Mouse (Mus musculus) CD4-positive helper T cell, adult 2 months (primary cell): ENCODE data around the gene Thap12.

ENCODE experiments used
- DNase-seq: peaks from one replicate; pipeline ENCODE4 v3.0.0-alpha.2; 2012; ENCODE audit warnings: low read depth, missing footprints, low spot score

The Thap12 gene

DNA sequence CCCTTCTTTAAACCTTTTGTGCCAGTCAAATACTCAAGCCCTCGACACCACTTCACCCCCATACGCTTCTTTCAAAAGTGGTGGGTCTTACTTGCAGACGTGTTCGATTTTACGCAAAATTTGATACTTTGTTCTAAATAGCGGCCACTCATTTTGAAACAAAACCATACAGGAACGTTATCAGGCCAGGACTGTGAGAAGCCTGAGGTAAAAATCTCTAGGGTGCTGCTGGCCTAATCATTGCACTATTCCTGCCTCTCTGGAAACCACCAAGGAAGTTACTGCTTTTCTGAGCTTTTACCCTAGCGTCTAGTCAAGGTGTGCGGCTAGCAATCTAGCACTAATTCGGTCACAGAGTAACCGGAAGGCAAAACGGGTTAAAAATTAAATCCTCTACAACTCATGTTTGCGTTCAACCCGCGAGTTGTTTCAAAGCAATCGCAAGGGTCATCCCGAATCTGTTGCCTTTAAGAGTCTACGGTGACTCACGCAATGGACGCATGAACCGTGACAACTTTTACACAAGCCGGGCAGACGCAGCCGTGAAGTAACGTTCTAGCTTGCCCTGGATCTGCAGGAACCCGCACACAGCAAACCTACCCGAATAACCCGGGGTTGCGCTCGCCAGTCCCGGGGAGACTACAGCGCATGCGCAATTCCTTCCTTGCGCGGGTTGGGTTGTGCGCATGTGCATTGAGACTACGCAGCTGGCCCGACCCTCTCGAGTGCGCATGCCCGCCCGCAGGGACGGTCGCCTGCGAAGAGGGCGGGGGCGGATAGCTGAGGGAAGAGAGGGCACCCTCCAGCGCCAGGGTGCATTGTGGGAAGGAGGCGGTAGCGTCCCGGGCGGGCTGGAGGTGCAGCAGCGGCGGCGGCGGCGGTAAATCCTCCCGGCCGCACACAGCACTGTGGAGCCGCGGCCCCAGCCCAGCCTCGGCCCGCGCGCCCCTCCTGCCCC lies at the start of gene Thap12:
Gene Thap12 (plus strand): TSS at position 821 of the 958 bp plus-strand sequence.
- DNase-seq = peak; percentile 99

DNA sequence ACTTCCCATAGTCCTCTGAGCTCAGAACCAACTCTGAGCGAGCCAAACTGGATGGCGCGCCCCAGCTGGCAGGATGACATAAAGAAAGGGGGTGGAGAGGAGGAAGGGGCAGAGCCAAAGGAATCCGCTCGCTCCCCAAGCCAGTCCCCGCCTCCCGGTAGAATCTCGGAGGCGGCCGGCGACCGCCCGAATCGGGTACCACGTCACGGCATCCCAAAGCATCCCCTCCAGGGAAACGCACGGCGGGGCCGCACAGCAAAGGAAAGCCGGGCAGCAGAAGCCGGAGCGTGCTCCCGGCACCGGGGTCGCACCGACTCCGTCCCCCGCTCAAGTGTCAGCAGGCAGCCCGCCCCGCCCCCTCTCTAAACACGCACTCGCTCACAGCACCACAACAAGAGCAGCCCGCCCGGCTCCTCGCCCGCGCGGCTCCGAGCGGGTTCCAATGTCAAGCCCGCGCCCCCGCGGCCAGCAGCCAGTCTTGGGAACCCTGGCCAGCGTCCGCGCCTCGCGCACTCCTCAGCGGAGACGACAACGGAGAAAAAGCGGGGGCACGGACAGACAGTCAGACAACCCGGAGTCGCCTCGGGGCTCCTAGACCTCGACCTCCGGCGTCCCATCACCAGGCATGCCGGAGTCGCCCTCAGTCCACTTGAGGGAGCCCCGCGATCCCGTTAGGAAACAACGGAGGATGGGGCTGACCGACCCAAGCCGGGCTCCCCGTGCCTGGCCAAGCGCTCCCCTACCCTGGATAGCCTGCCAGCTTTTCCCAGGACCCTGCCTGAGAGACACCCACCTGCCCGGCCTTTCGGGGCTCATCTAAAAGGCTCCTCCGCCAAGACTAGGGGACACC lies 47.0 kb upstream of the Thap12 start:
- peak; percentile 87 for DNase-seq

DNA sequence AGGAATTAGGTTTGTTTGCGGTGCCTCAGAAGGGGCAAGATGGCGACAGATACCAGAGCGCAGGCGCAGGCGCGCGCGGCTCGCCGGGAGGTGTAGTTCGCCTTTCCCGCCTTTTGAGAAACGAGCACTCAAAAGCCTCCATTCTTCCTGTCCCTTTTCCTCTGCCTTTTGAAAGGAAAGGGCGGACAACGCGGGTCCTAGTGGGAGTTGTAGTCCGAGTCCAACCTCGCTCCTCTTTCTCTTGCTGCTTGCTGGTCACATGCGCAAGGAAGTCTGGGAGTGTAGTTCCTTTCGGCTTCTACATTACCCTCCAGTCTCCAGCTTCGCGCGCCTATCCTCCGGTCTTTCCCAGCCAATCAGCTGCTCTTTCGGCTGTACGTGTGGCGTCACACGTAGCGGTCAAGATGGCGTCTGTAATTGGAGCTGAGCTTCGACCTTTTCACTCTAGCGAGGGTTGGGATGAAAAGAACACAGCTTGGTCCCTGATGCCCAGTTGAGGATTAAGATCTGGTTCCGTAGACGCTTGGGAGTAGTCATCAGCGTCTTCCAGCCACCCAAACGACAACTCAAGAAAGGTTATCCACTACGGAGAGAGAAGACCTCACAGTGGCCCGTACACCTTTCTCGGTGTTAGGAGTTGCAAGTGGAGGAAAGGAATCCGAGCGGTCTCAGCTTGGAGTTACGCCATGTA lies 46.2 kb upstream of the Thap12 start, which contains the start of gene Emsy:
Gene Emsy (minus strand): TSS at position 253 of the 691 bp plus-strand sequence.
- peak; percentile 97 for DNase-seq

DNA sequence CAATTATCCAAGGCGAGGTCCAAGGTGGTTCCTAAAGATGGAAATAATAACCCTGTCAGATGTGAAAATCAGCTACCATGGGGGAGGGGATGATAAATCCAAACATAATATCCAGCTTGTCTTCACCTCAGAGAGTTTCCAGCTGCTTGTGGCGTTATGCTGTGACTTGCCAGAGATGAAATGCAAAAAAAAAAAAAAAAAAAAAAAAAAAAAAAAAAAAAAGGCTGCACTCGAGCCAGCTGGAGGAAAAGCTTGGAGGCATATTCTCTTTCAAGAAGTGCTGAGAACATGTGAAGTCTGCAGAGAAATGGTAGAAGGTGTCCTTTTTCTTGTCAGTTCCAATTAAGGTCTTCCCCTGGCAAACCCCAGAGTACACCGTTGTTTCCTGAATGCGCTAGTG lies 37.7 kb upstream of the Thap12 start:
- no peak for DNase-seq

DNA sequence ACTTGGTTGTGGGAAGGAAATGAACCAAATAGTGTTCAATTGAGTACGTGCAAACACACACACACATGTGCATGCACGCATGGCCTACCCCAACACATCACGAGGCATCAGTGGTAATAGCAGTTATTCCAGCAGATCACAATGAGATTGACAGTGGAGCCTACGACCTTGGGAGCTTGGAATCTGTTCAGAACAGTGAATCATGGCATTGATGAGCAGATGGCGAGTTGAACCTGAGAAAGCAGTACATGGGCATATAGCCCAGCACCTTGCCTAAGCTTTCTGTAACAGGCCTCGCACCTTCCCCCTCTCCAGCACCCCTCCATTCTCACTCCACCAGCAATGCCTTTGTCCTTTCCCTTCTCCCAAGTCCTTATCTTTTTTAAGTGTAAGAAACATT lies 37.2 kb upstream of the Thap12 start:
- no peak for DNase-seq

DNA sequence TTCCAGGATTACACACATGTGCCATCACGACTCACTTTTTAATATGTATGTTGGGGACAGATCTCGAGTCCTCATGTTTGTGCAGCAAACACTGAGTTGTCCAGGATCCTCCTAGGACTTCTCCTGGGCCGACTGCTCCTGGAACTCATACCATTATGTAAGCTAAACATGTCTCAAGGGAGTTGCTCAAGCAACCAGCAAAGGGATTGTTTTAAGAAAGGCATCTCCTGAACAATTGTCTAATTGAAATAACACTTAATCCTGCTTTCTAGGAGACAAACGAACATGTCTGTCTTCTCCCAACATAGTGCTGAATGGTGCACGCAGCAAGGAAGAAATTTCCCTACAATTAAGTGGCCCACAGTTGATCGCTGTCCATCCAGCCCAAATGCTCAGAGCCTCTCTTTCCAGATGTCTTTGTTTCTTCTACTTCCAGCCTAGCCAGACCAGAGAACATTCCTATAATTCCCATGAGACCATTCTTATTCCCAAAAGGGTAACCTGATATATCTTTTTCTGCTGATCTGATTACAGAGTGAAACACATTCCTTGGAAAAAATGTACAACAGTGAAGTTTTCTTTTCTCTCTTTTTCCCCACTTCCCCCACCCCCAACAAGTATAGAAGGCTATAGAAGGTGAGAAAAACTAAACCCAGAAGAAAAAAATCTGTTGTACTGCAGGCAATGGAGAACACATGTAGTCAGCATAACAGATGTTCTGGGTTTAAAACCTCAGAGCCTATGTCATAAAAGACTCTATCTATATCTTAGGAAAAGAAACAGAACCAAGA lies 34.8 kb upstream of the Thap12 start:
- DNase-seq = no peak

DNA sequence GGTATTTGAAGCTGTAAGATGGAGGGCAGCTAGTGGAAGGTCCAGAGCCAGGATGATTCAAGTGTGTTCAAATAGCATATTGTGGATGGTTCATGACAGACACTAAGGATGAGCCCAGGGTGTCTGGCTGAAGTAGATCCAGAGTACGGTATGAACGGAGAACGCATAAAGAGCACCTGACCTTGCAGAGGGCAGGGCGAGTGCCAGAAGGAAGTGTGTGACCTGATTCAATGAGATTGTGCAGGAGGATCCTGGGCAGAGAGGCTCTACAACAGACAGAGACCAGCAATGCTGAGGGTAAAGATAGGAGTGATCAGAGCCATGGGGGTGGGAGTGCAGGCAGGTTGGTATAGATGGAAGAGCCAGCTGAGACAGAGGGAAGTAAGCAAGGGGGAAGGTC lies 32.1 kb upstream of the Thap12 start:
- DNase-seq = no peak

DNA sequence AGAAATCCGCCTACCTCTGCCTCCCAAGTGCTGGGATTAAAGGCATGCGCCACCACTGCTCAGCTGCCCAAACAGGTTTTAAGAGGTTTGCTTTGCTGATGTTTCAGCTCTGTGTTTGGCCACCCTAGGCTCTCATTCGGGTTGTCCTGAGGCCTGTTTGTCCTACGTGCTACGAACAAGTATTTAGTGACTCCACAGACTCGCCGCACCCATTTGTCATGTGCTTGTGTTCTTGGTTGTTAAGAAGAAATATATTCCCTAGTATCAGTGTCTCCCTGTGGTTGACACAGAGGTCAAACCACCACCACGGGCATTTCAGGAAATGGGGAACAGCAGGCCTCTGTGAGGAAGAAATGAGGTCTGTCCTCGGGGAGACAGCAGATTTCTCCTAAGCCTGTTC lies 31.5 kb upstream of the Thap12 start:
- DNase-seq = no peak

DNA sequence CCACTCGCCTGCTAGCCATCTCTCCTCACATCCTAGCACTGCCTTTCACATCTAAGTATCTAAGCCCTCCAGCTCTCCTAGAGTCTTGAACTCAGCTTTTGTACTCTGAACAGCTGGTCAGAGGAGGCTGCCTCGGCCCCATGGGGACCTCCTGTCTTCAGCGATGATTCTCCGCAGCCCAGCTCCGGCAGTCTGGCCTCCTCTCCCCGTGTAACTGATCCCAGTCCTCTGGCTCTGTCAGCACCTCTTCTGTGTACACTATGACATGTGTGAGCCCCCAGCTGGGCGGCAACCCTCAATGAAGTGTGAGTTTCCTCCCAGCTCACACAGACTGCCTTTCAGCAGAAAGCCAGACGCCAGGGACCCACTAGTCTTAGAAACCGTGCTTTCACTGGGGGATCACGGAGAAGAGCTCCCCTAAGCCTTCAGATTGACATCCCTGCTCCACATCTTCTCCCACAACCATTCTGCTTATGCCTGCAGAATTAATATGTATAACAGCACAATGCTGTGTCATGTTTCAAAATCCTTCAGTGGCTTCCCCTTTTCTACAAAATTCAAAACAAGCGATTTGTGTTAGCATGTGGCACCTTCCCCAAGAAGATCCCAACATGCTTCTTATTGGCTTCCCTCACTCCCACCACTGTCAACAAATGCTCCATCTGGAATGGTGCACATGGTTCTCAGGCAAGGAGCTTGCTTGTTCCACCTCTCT lies 30.5 kb upstream of the Thap12 start:
- no peak for DNase-seq

DNA sequence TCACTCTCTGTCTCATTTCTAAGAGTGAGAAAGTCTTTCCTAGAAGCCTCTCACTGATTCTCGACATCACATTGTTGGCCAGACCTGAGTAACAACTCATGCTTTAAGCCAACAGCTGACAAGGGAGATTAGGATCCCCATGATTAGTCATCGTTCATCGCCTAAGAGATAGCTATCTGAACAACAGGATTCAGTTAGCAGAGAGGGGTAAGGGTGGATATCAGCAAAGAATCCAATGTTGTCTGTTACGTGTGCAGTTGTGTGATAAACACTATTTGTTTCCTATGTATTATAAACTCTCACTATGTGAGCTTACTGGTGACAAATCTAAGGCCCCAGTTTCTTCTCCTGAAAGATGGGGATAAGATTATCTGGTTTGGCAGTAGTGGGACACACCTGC lies 28.6 kb upstream of the Thap12 start:
- DNase-seq = no peak

DNA sequence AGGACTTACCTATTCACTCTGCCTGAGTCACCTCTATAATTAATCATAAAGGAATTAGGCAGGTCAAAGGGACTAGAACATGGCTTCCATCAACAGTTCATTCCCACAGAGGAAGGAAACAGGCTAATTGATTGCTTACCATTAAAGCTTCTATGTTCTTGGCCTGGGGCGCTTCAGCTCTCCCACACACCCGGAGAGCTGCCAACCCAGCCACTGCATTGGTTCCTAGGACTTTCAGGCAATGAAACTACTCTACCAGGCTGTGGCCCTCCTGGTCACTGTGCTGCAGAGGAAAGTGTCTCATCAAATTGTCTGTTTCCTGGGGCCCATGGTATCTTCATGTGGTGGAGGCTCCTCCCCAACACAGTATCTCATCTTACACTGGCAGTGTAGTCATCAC lies 25.4 kb upstream of the Thap12 start:
- DNase-seq = no peak

DNA sequence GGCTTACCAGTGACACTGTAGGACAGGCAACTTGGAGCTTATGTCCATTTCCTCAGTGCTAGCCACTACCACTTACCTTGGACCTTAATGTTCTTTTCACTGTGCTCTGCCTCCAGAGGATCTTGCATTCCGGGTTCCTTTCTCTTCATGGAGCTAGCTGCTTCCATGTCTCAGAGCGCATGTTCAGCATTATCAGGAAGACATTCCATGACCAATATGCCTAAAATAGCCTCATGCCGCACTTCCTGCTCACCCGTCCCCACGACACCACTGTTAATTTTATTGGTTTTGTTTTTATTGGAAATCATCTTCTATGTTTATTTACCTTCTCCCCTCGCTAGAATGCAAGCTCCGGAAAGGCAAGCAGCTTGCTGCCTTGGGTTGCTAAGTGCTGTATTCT lies 24.5 kb upstream of the Thap12 start:
- DNase-seq = no peak

DNA sequence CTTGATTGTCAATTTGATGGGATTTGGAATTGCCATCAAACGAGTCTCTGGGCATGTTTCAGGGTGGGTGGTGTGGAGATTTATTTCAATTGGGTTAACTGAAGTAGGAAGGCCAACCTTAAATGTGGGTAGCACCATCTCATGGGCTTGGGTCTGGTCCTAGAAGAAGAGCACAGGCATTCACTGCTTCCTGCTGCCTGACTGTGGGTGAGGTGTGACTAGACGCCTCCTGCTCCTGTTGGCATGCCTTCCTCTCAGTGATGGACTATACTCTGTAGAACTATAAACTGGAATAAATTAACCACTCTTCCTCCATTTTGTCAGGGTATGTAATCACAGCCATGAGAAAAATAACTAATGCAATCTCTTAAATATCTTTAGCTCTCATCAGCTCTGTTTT lies 22.2 kb upstream of the Thap12 start:
- DNase-seq = no peak

DNA sequence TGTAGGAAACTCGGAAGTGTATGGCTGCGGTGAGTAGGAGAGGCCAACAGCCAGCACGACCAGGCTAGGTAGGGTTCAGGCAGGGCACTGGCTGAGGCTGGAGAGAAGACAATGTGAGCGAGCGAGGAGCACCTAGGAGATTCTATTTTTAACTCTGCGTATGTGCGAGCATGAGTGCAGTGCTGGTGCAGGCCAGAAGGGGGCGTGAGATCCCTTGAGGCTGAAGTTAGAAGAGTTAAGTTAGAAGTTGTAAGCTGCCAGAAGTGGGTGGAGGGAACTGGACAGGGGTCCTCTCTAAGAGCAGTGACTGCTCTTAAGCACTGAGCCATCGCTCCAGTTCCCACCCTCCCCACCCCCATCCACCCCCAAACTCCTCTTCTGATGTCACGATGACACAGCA lies 20.1 kb upstream of the Thap12 start:
- no peak for DNase-seq

DNA sequence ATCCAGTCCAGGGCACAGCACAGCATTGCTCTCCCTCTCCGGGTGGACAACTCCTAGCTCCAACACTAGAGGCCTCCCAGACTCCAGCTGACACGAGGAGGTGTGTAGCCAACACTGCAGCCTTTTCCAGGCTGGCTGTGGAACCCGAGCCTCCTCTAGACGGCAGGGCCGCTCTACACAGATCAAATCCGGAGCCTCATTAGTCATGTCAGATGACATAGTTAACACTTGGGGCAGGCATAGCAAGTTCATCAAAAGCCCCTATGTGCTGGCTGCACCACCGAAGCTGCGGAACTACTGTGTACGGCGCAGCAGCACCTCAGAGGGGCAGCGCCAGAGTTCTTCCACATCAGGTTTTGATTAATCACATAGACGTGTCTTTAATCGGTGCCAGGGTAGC lies 17.0 kb upstream of the Thap12 start:
- no peak for DNase-seq

DNA sequence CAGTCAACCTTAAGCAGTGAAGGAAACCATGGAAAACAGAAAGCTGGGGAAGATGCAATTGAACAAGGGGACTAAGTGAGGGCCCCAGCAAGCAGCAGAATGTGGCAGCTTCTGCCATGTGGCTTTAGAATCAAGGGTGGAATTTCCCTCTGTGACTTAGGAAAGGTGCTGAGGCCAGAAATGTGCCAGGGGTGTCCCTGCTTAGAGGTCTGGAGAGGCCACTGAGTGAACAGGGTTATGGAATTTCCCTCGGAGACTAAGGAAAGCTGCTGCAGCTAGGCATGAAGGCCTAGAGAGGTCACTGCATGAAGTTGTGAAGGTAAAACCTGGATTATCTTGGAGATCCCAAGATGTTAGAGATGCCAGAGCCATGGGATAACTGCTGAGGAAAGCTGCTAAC lies 12.8 kb upstream of the Thap12 start:
- DNase-seq = no peak

DNA sequence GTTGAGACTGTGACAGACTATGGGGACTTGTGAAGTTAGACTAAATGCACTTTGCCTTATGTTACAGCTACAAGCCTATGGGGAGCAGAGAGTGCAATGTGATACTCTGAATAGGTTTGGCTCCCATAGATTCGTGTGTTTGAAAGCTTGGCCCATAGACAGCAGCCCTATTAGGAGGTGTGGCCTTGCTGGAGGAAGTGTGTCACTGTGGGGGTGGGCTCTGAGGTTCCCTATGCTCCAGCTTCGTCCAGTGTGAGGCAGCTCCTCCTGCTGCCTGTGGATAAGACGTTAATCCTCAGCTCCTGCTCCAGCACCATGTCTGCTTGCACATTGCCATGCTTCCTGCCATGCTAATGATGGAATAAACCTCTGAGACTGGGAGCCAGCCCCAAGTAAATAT lies 12.1 kb upstream of the Thap12 start:
- no peak for DNase-seq

DNA sequence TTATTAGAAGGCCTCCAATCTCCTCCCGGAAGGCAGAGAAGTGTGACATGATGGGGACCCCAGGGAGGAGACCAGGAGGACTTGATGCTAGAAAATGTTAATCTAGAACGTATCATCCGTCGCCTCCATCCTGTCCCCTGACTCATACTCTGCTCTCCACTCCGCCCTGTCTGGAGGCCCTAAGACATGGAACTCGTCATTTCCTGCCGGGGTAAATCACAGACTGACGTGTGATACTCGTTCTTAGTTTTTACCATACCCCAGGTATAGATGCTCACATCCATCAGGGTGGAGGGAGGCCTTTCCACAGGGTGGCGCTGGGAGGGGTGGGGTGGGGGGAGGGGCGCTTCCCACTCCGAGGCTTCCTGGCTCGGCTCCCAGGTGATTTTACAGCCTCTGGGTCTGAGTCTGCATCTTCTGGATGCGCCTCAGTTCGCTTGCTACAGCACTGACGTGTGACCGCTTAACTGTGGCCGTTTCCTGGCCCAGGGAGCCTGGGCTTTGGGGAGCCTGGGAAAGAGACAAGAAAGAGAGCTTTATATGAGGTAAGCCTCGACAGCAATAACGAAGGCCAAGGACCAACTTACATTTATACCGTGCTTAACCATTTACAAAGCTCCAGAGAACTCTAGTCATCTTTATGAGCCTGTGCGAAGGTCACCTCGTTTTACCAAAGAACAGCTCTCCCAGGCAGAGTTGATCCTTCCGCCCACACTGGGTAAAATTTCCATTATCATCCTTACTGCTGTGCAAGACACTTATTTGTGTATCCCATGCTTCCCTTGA lies 9.9 kb upstream of the Thap12 start:
- peak; percentile 92 for DNase-seq

DNA sequence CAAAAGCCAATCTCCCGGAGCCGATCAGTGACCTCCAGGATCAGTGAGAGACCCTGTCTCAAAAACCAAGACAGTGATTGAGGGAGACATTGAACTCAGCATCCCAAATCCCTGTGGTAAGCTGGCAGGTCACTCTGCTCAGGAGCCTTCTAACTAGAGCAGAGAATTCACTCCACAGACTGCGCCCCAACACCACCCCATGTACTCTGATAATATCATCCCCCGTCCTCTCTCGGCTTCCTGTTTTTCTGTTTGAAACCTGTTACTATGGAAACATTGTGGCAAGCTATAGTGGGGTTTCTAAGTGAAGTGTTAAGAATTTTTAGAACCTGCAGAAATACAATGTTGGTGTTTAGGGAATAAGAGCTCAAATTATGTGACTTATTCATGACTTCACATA lies 8.9 kb upstream of the Thap12 start:
- DNase-seq = peak; percentile 92

DNA sequence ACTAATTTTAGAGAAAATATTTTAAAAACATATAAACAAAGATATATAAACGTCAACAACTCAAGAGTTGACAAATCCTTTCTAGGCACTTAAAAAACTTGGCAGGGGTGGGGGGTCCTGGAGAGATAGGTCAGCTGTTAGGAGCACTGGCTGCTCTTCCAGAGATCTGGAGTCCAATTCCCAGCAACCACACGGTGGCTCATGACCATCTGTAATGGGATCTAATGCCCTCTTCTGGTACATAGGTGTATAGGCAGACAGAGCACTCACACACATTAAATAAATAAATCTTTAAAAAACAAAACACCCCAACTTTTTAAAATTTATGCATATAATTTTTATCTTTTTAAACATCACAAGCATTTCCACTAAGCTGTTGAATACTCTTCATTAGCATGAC lies 5.4 kb upstream of the Thap12 start:
- peak; percentile 34 for DNase-seq
